Mouse (Mus musculus): Measurements from ENCODE around the gene Elp6. TPM values are rescaled to one million over a fixed set of nuclear protein-coding genes. Genes with fewer than 3 reads are reported as not detected.

Elp6 gene
- polyA plus RNA-seq, 1 experiment from 2014 or later, result 10.1 TPM

DNA sequence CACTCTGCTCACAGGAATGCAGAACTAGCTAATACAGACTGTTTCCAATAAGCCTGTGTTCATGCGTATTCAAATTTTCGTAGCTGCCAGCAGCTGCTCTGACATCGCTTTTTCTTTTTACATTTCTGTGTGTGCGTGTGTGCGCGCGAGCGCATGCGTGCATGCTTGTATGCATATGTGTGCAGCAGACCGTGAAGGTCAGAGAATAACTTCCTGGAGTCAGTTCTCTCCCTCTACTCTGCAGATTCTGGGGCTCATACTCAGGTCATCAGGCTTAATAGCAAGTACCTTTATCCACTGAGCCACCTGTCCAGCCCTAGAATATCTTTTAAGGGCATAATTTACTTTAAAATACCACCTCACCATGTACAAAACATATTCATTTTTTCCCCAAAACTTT is 36.6 kb upstream of the Elp6 start:
- 93% methylated on average over 10 of the region's 10 CpGs for WGBS
- no peaks in the 10 kb centered on the region for H3K9me3 ChIP-seq (ENCODE audit: control insufficient read depth, low read length)
- no peak overlapping the region for H3K4me2 ChIP-seq (replicated peaks; ENCODE audit: low read depth)
- no peaks in the 10 kb centered on the region for H3K36me3 ChIP-seq (ENCODE audit: control insufficient read depth, insufficient read depth, low read length)
- no peak for ATAC-seq (ENCODE audit: low FRiP score, low TSS enrichment)
- H3K27ac ChIP-seq (replicated peaks), result no peak overlapping the region
- no peak overlapping the region for H3K9ac ChIP-seq (ENCODE audit: low read length)
- H3K4me1 ChIP-seq (replicated peaks; ENCODE audit: control insufficient read depth, insufficient read depth), result no peaks in the 10 kb centered on the region
- H3K4me3 ChIP-seq (ENCODE audit: low read depth, low read length), result no peak overlapping the region
- TF ChIP-seq EP300 (optimal IDR thresholded peaks at IDR 0.05) (no peak), CTCF (IDR thresholded peaks at IDR 0.05; ENCODE audit: low read depth) (no peak)
- DNase-seq (ENCODE audit: low spot score), result no peak
- H3K27me3 ChIP-seq (ENCODE audit: control insufficient read depth, insufficient read depth, low read length), result no peaks in the 10 kb centered on the region

DNA sequence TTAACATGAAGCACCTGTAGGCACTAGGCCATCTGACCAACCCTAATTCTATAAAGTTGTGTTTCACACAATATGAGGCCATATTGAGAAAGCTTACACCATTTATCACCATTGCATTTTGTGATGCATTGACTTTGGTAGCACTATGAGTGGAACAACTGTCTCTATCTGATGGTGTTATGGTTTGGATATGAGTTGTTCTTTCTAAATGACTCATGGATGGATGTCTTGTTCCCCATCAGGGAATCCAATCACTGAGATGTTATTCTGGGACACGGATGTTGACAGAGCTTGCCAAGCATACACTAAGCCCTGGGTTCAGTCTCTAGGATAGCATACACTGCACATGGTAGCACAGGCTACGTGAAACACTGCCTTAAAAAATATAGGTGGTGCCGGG is 32.6 kb upstream of the Elp6 start:
- no peak overlapping the region for H3K27ac ChIP-seq (replicated peaks)
- no peak overlapping the region for H3K4me3 ChIP-seq (ENCODE audit: low read depth, low read length)
- H3K9ac ChIP-seq (ENCODE audit: low read length), result no peak overlapping the region
- H3K36me3 ChIP-seq (ENCODE audit: control insufficient read depth, insufficient read depth, low read length), result no peaks in the 10 kb centered on the region
- 87% methylated on average over 3 of the region's 3 CpGs for WGBS
- TF ChIP-seq CTCF (IDR thresholded peaks at IDR 0.05; ENCODE audit: low read depth) (no peak), EP300 (optimal IDR thresholded peaks at IDR 0.05) (no peak)
- no peak for DNase-seq (ENCODE audit: low spot score)
- no peak for ATAC-seq (ENCODE audit: low FRiP score, low TSS enrichment)
- H3K4me2 ChIP-seq (replicated peaks; ENCODE audit: low read depth), result no peak overlapping the region
- H3K27me3 ChIP-seq (ENCODE audit: control insufficient read depth, insufficient read depth, low read length), result no peaks in the 10 kb centered on the region
- H3K9me3 ChIP-seq (ENCODE audit: control insufficient read depth, low read length), result no peaks in the 10 kb centered on the region
- no peaks in the 10 kb centered on the region for H3K4me1 ChIP-seq (replicated peaks; ENCODE audit: control insufficient read depth, insufficient read depth)

DNA sequence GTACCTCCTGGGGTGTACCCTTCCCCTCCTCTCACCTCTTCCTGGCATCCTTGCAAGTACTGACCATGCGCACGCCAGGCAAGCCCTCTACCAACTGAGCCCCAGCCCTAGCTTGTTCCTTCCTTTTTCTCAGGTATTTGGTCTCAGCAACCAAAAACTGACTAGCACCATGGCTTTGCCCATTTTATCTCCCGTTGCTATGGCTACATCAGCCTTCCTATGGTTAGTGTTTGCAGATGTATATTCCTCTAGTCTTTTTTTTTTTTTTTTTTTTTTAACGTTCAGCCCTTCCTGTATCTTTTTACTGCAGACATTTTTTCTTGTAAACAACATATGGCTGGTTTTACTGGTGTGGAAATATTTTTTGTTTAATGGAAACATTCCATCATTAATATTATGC is 31.5 kb upstream of the Elp6 start:
- ATAC-seq (ENCODE audit: low FRiP score, low TSS enrichment), result no peak
- no peak overlapping the region for H3K4me3 ChIP-seq (ENCODE audit: low read depth, low read length)
- WGBS, result 62% methylated on average over 4 of the region's 4 CpGs
- H3K36me3 ChIP-seq (ENCODE audit: control insufficient read depth, insufficient read depth, low read length), result no peaks in the 10 kb centered on the region
- H3K27ac ChIP-seq (replicated peaks), result no peak overlapping the region
- no peak overlapping the region for H3K4me2 ChIP-seq (replicated peaks; ENCODE audit: low read depth)
- H3K9me3 ChIP-seq (ENCODE audit: control insufficient read depth, low read length), result no peaks in the 10 kb centered on the region
- H3K4me1 ChIP-seq (replicated peaks; ENCODE audit: control insufficient read depth, insufficient read depth), result no peaks in the 10 kb centered on the region
- DNase-seq (ENCODE audit: low spot score), result no peak
- TF ChIP-seq CTCF (IDR thresholded peaks at IDR 0.05; ENCODE audit: low read depth) (no peak), EP300 (optimal IDR thresholded peaks at IDR 0.05) (no peak)
- no peak overlapping the region for H3K9ac ChIP-seq (ENCODE audit: low read length)
- H3K27me3 ChIP-seq (ENCODE audit: control insufficient read depth, insufficient read depth, low read length), result no peaks in the 10 kb centered on the region

DNA sequence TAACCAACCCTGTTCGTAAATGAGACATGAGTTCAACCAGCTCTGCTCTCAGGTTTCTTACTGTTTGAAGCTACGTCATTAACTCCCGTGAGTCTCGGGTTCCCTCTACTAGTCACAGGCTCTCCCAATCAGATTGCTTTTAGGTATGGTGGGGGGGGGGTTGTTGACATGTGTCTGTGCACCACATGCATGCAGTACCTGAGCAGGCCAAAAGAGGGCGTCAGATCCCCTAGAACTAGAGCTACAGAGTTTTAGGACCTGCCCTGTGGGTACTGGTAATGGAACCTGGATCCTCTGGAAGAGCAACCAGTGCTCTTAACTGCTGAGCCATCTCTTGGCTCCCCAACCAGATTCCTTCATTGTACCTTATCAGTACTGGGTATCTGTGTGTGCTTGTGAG is 29.1 kb upstream of the Elp6 start:
- Histone ChIP-seq H3K27ac (replicated peaks) (no peak overlapping the region), H3K27me3 (ENCODE audit: control insufficient read depth, insufficient read depth, low read length) (no peaks in the 10 kb centered on the region), H3K36me3 (ENCODE audit: control insufficient read depth, insufficient read depth, low read length) (no peaks in the 10 kb centered on the region), H3K4me1 (replicated peaks; ENCODE audit: control insufficient read depth, insufficient read depth) (no peaks in the 10 kb centered on the region), H3K9ac (ENCODE audit: low read length) (no peak overlapping the region), H3K4me3 (ENCODE audit: low read depth, low read length) (no peak overlapping the region), H3K9me3 (ENCODE audit: control insufficient read depth, low read length) (no peaks in the 10 kb centered on the region), H3K4me2 (replicated peaks; ENCODE audit: low read depth) (no peak overlapping the region)
- 63% methylated on average over 5 of the region's 5 CpGs for WGBS
- TF ChIP-seq EP300 (optimal IDR thresholded peaks at IDR 0.05) (no peak), CTCF (IDR thresholded peaks at IDR 0.05; ENCODE audit: low read depth) (peak; percentile 12; the same call in 1 of the 2 replicates)
- ATAC-seq (ENCODE audit: low FRiP score, low TSS enrichment), result no peak
- no peak for DNase-seq (ENCODE audit: low spot score)

DNA sequence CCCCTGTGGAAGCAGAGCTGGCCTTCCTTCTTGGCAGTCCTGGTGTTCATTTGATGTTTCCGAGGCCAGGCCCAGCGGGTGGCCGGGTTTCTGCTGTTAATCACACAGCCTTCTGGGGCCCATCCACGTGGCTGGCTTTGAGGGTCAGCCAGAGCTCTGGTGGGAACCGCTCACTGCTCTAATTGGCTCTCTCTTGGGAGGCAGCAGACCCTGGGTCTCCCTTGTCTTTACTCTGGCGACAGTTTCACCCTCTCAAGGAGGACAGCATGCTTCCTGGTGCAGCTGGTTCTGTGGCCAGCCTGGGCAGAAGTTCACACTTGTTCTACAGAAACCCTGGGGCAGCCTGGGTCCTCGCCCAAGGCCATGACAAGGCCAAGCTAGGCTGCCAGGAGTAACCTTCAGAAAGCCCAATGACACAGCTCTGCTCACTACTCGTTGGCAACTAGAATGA is 27.5 kb upstream of the Elp6 start:
- ATAC-seq (ENCODE audit: low FRiP score, low TSS enrichment), result no peak

DNA sequence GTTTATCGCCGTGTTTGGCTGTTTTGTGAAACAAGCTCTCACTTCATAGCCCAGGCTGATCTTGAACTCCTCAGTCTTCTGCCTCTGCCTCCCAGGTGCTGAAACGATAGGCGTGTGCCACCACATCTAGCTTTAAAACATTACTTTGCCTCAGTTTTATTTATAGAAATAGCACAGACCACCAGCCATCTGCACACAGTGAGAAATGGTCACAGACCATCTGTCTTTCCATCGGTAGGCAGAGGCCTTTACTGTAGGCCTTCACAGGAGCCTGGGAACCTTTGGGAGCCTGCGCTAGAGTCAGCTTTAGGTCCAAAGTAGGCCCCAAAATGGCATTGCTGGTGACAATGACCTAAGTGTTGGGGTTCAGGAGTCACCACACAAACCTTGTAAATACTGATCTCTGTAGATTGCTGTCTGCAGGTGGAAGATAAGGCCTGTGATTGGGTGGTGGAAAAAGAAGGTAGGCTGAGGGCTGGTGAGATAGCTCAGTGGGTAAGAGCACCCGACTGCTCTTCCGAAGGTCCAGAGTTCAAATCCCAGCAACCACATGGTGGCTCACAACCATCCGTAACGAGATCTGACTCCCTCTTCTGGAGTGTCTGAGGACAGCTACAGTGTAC is 20.8 kb upstream of the Elp6 start:
- Histone ChIP-seq H3K36me3 (ENCODE audit: control insufficient read depth, insufficient read depth, low read length) (no peaks in the 10 kb centered on the region), H3K27me3 (ENCODE audit: control insufficient read depth, insufficient read depth, low read length) (no peaks in the 10 kb centered on the region), H3K4me3 (ENCODE audit: low read depth, low read length) (no peak overlapping the region), H3K4me2 (replicated peaks; ENCODE audit: low read depth) (no peak overlapping the region), H3K9me3 (ENCODE audit: control insufficient read depth, low read length) (no peaks in the 10 kb centered on the region), H3K4me1 (replicated peaks; ENCODE audit: control insufficient read depth, insufficient read depth) (no peaks in the 10 kb centered on the region), H3K9ac (ENCODE audit: low read length) (no peak overlapping the region), H3K27ac (replicated peaks) (no peak overlapping the region)
- 90% methylated on average over 8 of the region's 10 CpGs for WGBS
- DNase-seq (ENCODE audit: low spot score) (no peak), ATAC-seq (ENCODE audit: low FRiP score, low TSS enrichment) (no peak)
- TF ChIP-seq EP300 (optimal IDR thresholded peaks at IDR 0.05), result no peak
- TF ChIP-seq CTCF (IDR thresholded peaks at IDR 0.05; ENCODE audit: low read depth), result no peak

More for the DNA sequence above, 27.5 kb upstream of the Elp6 start:
- no peaks in the 10 kb centered on the region for H3K36me3 ChIP-seq (ENCODE audit: control insufficient read depth, insufficient read depth, low read length)
- no peak for TF ChIP-seq EP300 (optimal IDR thresholded peaks at IDR 0.05)
- TF ChIP-seq CTCF (IDR thresholded peaks at IDR 0.05; ENCODE audit: low read depth), result no peak
- no peak overlapping the region for H3K9ac ChIP-seq (ENCODE audit: low read length)
- H3K9me3 ChIP-seq (ENCODE audit: control insufficient read depth, low read length), result no peaks in the 10 kb centered on the region
- H3K4me2 ChIP-seq (replicated peaks; ENCODE audit: low read depth), result no peak overlapping the region
- WGBS, result 60% methylated on average over 8 of the region's 8 CpGs
- DNase-seq (ENCODE audit: low spot score), result no peak
- no peaks in the 10 kb centered on the region for H3K4me1 ChIP-seq (replicated peaks; ENCODE audit: control insufficient read depth, insufficient read depth)
- no peak overlapping the region for H3K27ac ChIP-seq (replicated peaks)
- no peak overlapping the region for H3K4me3 ChIP-seq (ENCODE audit: low read depth, low read length)
- no peaks in the 10 kb centered on the region for H3K27me3 ChIP-seq (ENCODE audit: control insufficient read depth, insufficient read depth, low read length)

All from stomach, postnatal 0 days (tissue).